Mouse (Mus musculus) liver, postnatal 0 days (tissue): ENCODE measurements around the gene Prss41.

Experiments
- CTCF ChIP-seq: sonication (generic); IDR thresholded peaks from 2 replicates; pipeline ENCODE4 v1.5.1; 2016; ENCODE audit warnings: antibody characterized with exemption, low read depth
- EP300 ChIP-seq: IDR thresholded peaks from 2 replicates; pipeline ENCODE4 v1.6.1; 2016; ENCODE audit warnings: antibody characterized with exemption, low read depth, mild to moderate bottlenecking

- TF ChIP-seq CTCF (peak; percentile 76), EP300 (no peak)
Observed at GRCm38 (mm10) chr17:23829064-23829619, 14.8 kb downstream of the Prss41 start, which contains the start of gene Elob.
